Mouse (Mus musculus) gastrocnemius, postnatal 14 days (tissue): ENCODE results near the gene Dst. TPM values are rescaled to one million over a fixed set of nuclear protein-coding genes. Genes with fewer than 3 reads are reported as not detected.
A peak's percentile ranks its signal among the peaks of the same experiment; 100 is the strongest.

Experiments used
- DNase-seq: peaks from one replicate; pipeline ENCODE4 v3.0.0; 2021; ENCODE audit warnings: mixed read lengths
- intact Hi-C: fragments of 180-260 bp; cut with DNase I; formaldehyde crosslinking; loops from one replicate; pipeline ENCODE4 v1.15.1; 2025; ENCODE audit warnings: low total_unique reads
- total RNA-seq, 2 experiments: library from RNA; stranded (reverse); gene quantifications; 2 replicates each; pipeline ENCODE4 v1.2.3; 2021

The Dst gene
- total RNA-seq, 2 experiments from 2014 or later = 121 to 150 TPM

GRCm38 (mm10) chr1:34182406-34183249 is 274.6 kb downstream of the Dst start:
- intact Hi-C loops = no loop called here
- DNase-seq = no peak

GRCm38 (mm10) chr1:34183250-34183926 is 275.4 kb downstream of the Dst start:
- intact Hi-C loops = no loop called here
- no peak for DNase-seq

- intact Hi-C loops = no loop called here
- no peak for DNase-seq
These were observed 276.2 kb downstream of the Dst start for GRCm38 (mm10) chr1:34184266-34184665.

- intact Hi-C loops = no loop called here
- DNase-seq = no peak
These were observed 278.0 kb downstream of the Dst start for GRCm38 (mm10) chr1:34186033-34186432.

GRCm38 (mm10) chr1:34187501-34187900 is 279.5 kb downstream of the Dst start:
- intact Hi-C loops = no loop called here
- DNase-seq = no peak

GRCm38 (mm10) chr1:34188721-34189236 is 280.8 kb downstream of the Dst start:
- intact Hi-C loops = no loop called here
- no peak for DNase-seq

GRCm38 (mm10) chr1:34189318-34189717 is 281.3 kb downstream of the Dst start:
- intact Hi-C loops = no loop called here
- no peak for DNase-seq

- peak; percentile 61 for DNase-seq
- intact Hi-C loops = no loop called here
These were observed 281.9 kb downstream of the Dst start for GRCm38 (mm10) chr1:34189970-34190369.

GRCm38 (mm10) chr1:34192174-34192573 is 284.1 kb downstream of the Dst start:
- DNase-seq = no peak
- intact Hi-C loops = no loop called here

- intact Hi-C loops = no loop called here
- DNase-seq = no peak
These were observed 292.8 kb downstream of the Dst start for GRCm38 (mm10) chr1:34200791-34201190.

GRCm38 (mm10) chr1:34201483-34201882 is 293.5 kb downstream of the Dst start:
- DNase-seq = no peak
- intact Hi-C loops = no loop called here

- no peak for DNase-seq
- intact Hi-C loops = no loop called here
These were observed 303.7 kb downstream of the Dst start for GRCm38 (mm10) chr1:34211704-34212103.

- intact Hi-C loops = loop anchor here (5.0 kb wide), 1 partner anchor 191 kb away; no protein-coding TSS in a partner anchor
- DNase-seq = no peak
These were observed 308.4 kb downstream of the Dst start for GRCm38 (mm10) chr1:34216456-34216855.

GRCm38 (mm10) chr1:34218323-34218722 is 310.3 kb downstream of the Dst start:
- intact Hi-C loops = loop anchor here (5.0 kb wide), 1 partner anchor 189 kb away; no protein-coding TSS in a partner anchor
- peak; percentile 71 for DNase-seq

GRCm38 (mm10) chr1:34218801-34219200 is 310.8 kb downstream of the Dst start:
- intact Hi-C loops = loop anchor here (5.0 kb wide), 1 partner anchor 188 kb away; no protein-coding TSS in a partner anchor
- no peak for DNase-seq

- intact Hi-C loops = no loop called here
- DNase-seq = no peak
These were observed 312.1 kb downstream of the Dst start for GRCm38 (mm10) chr1:34220094-34220601.

GRCm38 (mm10) chr1:34223866-34224265 is 315.8 kb downstream of the Dst start:
- no peak for DNase-seq
- intact Hi-C loops = no loop called here

- no peak for DNase-seq
- intact Hi-C loops = no loop called here
These were observed 319.7 kb downstream of the Dst start for GRCm38 (mm10) chr1:34227676-34228075.

- intact Hi-C loops = no loop called here
- DNase-seq = no peak
These were observed 323.0 kb downstream of the Dst start for GRCm38 (mm10) chr1:34231041-34231440.

- intact Hi-C loops = no loop called here
- peak; percentile 78 for DNase-seq
These were observed 328.3 kb downstream of the Dst start for GRCm38 (mm10) chr1:34236254-34236723.
